Mouse (Mus musculus): ENCODE measurements around the gene Dapk1.

DNA sequence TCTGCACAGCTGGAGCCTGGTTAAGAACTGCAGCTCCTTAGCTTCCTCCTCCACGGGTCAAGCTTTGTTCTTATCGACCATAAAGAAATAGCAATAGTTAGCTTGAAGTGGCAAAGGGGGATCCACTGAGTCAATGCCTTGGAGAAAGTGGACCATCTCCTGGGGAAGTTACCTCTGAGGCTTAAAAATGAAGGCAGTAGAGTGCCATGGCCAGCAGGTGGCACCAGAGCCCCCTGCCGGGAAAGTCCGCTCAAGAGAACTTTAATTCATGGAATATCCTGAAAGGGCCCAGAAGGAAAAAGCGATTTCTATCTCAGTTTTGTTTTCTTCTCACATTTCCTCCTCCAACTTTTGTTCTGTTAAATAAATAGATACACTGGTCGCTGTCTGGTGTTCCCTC, 157.4 kb downstream of the Dapk1 start:
- TF ChIP-seq CTCF (IDR thresholded peaks at IDR 0.05; ENCODE audit: low read depth, low read length) (peak; percentile 93), POLR2A (IDR thresholded peaks at IDR 0.05; ENCODE audit: borderline replicate concordance, low read depth, low read length) (no peak)
